Mouse (Mus musculus) urinary bladder, postnatal 10 days (tissue): ENCODE results near the gene Frmd4a.

Source experiments
- DNase-seq: peaks from one replicate; pipeline ENCODE4 v3.0.0; 2022; ENCODE audit warnings: low spot score

Gene Frmd4a

GRCm38 (mm10) chr2:4137493-4137892, 120.0 kb downstream of the Frmd4a start:
- no peak for DNase-seq

- no peak for DNase-seq
These were observed 124.9 kb downstream of the Frmd4a start for GRCm38 (mm10) chr2:4142221-4142950.

GRCm38 (mm10) chr2:4144424-4144823, 126.9 kb downstream of the Frmd4a start:
- DNase-seq, result no peak

- DNase-seq, result no peak
These were observed 135.1 kb downstream of the Frmd4a start for GRCm38 (mm10) chr2:4152521-4153040.

GRCm38 (mm10) chr2:4153131-4153631, 135.7 kb downstream of the Frmd4a start:
- no peak for DNase-seq

GRCm38 (mm10) chr2:4154036-4154653, 136.6 kb downstream of the Frmd4a start:
- no peak for DNase-seq

- no peak for DNase-seq
These were observed 137.1 kb downstream of the Frmd4a start for GRCm38 (mm10) chr2:4154654-4155047.

- no peak for DNase-seq
These were observed 137.9 kb downstream of the Frmd4a start for GRCm38 (mm10) chr2:4155406-4155805.

- no peak for DNase-seq
These were observed 139.0 kb downstream of the Frmd4a start for GRCm38 (mm10) chr2:4156511-4156910.

GRCm38 (mm10) chr2:4157396-4157795, 139.9 kb downstream of the Frmd4a start:
- DNase-seq, result no peak

GRCm38 (mm10) chr2:4159574-4160203, 142.2 kb downstream of the Frmd4a start:
- no peak for DNase-seq

GRCm38 (mm10) chr2:4166191-4166590, 148.7 kb downstream of the Frmd4a start:
- no peak for DNase-seq

GRCm38 (mm10) chr2:4167131-4167530, 149.6 kb downstream of the Frmd4a start:
- DNase-seq, result no peak

- no peak for DNase-seq
These were observed 152.2 kb downstream of the Frmd4a start for GRCm38 (mm10) chr2:4169726-4170125.

- DNase-seq, result no peak
These were observed 152.7 kb downstream of the Frmd4a start for GRCm38 (mm10) chr2:4170189-4170588.

GRCm38 (mm10) chr2:4184991-4185390, 167.5 kb downstream of the Frmd4a start:
- no peak for DNase-seq

- DNase-seq, result no peak
These were observed 170.0 kb downstream of the Frmd4a start for GRCm38 (mm10) chr2:4187521-4187920.

- DNase-seq, result no peak
These were observed 170.8 kb downstream of the Frmd4a start for GRCm38 (mm10) chr2:4188303-4188702.

GRCm38 (mm10) chr2:4190345-4190744, 172.8 kb downstream of the Frmd4a start:
- no peak for DNase-seq

GRCm38 (mm10) chr2:4190995-4191394, 173.5 kb downstream of the Frmd4a start:
- no peak for DNase-seq

GRCm38 (mm10) chr2:4193206-4193605, 175.7 kb downstream of the Frmd4a start:
- no peak for DNase-seq

- no peak for DNase-seq
These were observed 177.0 kb downstream of the Frmd4a start for GRCm38 (mm10) chr2:4194324-4195014.
